Mouse (Mus musculus): ENCODE results near the gene Gmpr. TPM values are rescaled to one million over a fixed set of nuclear protein-coding genes. Genes with fewer than 3 reads are reported as not detected.

The Gmpr gene
- total and polyA plus RNA-seq, 2 experiments from 2014 or later = 195 to 282 TPM

- ATAC-seq (ENCODE audit: insufficient read depth, low read depth) = no peak
- Histone ChIP-seq H3K4me1 (ENCODE audit: control insufficient read depth, insufficient read depth) (peaks cover 64% of the 10 kb centered on the region), H3K27me3 (ENCODE audit: control insufficient read depth, insufficient read depth, low read length) (no peaks in the 10 kb centered on the region), H3K4me3 (ENCODE audit: low read depth, low read length) (no peak overlapping the region), H3K9me3 (replicated peaks; ENCODE audit: control insufficient read depth, low read length) (no peaks in the 10 kb centered on the region), H3K9ac (replicated peaks; ENCODE audit: low read depth, low read length) (no peak overlapping the region), H3K36me3 (replicated peaks; ENCODE audit: control insufficient read depth, insufficient read depth, low read length) (peaks cover 28% of the 10 kb centered on the region), H3K4me2 (ENCODE audit: low read depth, low read length) (no peak overlapping the region), H3K27ac (ENCODE audit: low read depth) (no peak overlapping the region)
- no peak for DNase-seq (ENCODE audit: low spot score)
- WGBS = 84% methylated on average over 5 of the region's 5 CpGs
- TF ChIP-seq CTCF (IDR thresholded peaks at IDR 0.05; ENCODE audit: low read depth) (no peak), EP300 (IDR thresholded peaks at IDR 0.05; ENCODE audit: low read depth) (no peak)
Observed at GRCm38 (mm10) chr13:45514115-45514514, 6.9 kb downstream of the Gmpr start.

DNA sequence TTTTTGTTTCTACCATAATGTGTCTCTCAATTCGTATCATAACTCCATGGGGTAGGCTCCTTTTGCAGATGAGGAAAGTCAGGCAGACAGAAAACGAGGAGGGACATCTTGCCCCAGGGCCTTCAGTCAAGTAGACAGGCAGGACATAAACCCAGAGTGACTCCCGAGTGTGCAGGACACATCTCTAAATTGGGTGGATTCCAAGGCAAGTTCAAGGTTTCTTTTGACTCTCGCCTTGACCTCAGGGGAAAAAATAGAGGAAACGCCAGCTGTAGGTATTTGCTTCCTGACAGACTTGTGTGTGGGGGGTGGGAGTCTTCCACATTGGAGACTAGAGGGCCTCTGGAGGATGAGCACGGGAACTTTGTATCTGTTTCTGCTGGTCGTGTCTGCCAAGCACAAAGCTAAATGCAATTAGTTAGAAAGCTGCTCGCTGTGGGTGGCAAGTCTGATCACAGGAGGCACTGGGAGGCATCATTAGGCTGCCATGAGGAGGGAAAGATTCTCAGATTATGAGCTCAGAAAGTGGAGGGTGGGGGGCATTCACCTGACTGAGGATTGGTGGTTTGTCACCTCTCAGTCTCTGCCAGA lies 7.7 kb downstream of the Gmpr start:
- Histone ChIP-seq H3K4me2 (ENCODE audit: low read depth, low read length) (no peak overlapping the region), H3K9me3 (replicated peaks; ENCODE audit: control insufficient read depth, low read length) (no peaks in the 10 kb centered on the region), H3K27me3 (ENCODE audit: control insufficient read depth, insufficient read depth, low read length) (no peaks in the 10 kb centered on the region), H3K9ac (replicated peaks; ENCODE audit: low read depth, low read length) (no peak overlapping the region), H3K36me3 (replicated peaks; ENCODE audit: control insufficient read depth, insufficient read depth, low read length) (peaks cover 35% of the 10 kb centered on the region), H3K4me1 (ENCODE audit: control insufficient read depth, insufficient read depth) (peaks cover 62% of the 10 kb centered on the region), H3K27ac (ENCODE audit: low read depth) (no peak overlapping the region), H3K4me3 (ENCODE audit: low read depth, low read length) (no peak overlapping the region)
- ATAC-seq (ENCODE audit: insufficient read depth, low read depth) (no peak), DNase-seq (ENCODE audit: low spot score) (no peak)
- 46% methylated on average over 8 of the region's 8 CpGs for WGBS
- TF ChIP-seq EP300 (IDR thresholded peaks at IDR 0.05; ENCODE audit: low read depth) = no peak
- no peak for TF ChIP-seq CTCF (IDR thresholded peaks at IDR 0.05; ENCODE audit: low read depth)

DNA sequence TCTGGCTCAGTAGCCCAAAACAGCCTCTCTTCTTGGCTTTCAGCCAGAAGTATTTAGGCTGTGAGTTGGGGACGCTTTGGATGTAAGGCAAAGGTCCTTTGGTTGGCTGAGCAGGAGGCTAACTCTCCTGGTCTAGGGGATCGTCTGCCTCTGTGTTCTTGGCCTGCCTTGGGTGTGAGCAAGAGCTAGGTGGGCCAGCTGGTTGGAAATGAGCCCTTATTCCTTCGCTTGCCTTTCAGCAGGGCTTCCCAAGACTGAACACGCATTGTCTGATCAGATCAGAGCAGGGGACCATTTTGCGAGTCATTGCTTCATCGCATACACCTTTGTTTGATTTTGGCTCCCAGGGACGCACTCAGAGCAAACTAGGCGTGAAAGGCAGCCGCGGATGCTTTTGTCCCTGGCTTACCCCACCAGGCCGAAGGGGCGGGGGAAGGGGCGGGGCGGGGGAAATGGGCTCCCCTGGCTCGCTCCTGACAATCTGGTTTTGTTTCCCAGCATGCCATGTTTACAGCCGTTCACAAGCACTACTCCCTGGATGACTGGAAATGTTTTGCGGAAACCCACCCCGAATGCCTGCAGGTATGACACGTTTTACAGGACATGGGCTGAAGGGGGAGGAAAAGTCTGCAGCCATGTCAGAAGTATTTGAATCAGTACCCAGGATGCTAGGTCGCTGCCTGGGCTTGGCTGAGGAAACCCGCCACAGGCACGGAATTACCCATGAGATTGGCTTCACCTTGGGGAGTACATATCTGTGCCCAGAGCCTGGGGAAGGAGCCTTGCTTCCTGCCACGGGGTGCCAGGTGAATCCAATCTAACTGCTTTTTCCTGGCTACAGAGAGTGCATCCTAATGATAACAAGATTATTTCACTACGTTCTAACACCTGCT lies 9.5 kb downstream of the Gmpr start:
- Histone ChIP-seq H3K36me3 (replicated peaks; ENCODE audit: control insufficient read depth, insufficient read depth, low read length) (peaks cover 54% of the 10 kb centered on the region), H3K4me2 (ENCODE audit: low read depth, low read length) (peak overlapping the region; percentile 46), H3K27me3 (ENCODE audit: control insufficient read depth, insufficient read depth, low read length) (no peaks in the 10 kb centered on the region), H3K4me3 (ENCODE audit: low read depth, low read length) (peak overlapping the region; percentile 16; the same call in 1 of the 2 replicates), H3K4me1 (ENCODE audit: control insufficient read depth, insufficient read depth) (peaks cover 46% of the 10 kb centered on the region), H3K9me3 (replicated peaks; ENCODE audit: control insufficient read depth, low read length) (no peaks in the 10 kb centered on the region), H3K27ac (ENCODE audit: low read depth) (peak overlapping the region; percentile 43), H3K9ac (replicated peaks; ENCODE audit: low read depth, low read length) (0 out of 2 replicates have a peak overlapping the region, but pooled peaks have one; percentile 25)
- ATAC-seq (ENCODE audit: insufficient read depth, low read depth) (peak; percentile 68), DNase-seq (ENCODE audit: low spot score) (no peak)
- 15% methylated on average over 24 of the region's 24 CpGs for WGBS
- TF ChIP-seq EP300 (IDR thresholded peaks at IDR 0.05; ENCODE audit: low read depth) (no peak), CTCF (IDR thresholded peaks at IDR 0.05; ENCODE audit: low read depth) (no peak)

DNA sequence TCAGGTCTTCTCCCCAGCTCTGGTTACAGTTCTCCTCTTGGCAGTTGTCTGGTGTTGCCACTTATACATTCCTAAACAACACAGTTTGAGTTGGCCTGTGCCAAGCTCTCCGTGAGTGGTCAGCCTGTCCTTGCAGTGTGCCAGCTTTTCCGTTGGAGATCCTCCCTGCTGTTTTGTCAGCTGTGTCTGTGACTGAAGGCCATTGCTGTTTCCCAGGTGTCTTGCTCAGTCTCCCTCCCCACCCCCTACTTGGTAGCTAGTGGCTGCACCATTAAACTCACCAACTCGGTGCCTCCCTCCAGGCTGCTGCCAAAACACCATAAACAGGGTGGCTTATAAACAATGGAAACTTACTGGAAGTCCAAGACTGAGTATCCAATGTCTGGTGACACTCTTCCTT lies 17.1 kb downstream of the Gmpr start:
- Histone ChIP-seq H3K36me3 (replicated peaks; ENCODE audit: control insufficient read depth, insufficient read depth, low read length) (peaks cover 55% of the 10 kb centered on the region), H3K4me2 (ENCODE audit: low read depth, low read length) (no peak overlapping the region), H3K4me1 (ENCODE audit: control insufficient read depth, insufficient read depth) (peaks cover 34% of the 10 kb centered on the region), H3K27me3 (ENCODE audit: control insufficient read depth, insufficient read depth, low read length) (no peaks in the 10 kb centered on the region), H3K9me3 (replicated peaks; ENCODE audit: control insufficient read depth, low read length) (no peaks in the 10 kb centered on the region), H3K9ac (replicated peaks; ENCODE audit: low read depth, low read length) (no peak overlapping the region), H3K27ac (ENCODE audit: low read depth) (peak overlapping the region; percentile 83), H3K4me3 (ENCODE audit: low read depth, low read length) (no peak overlapping the region)
- ATAC-seq (ENCODE audit: insufficient read depth, low read depth) (peak; percentile 69), DNase-seq (ENCODE audit: low spot score) (peak; percentile 59)
- WGBS = 43% methylated on average over 3 of the region's 3 CpGs
- no peak for TF ChIP-seq EP300 (IDR thresholded peaks at IDR 0.05; ENCODE audit: low read depth)
- TF ChIP-seq CTCF (IDR thresholded peaks at IDR 0.05; ENCODE audit: low read depth) = no peak

DNA sequence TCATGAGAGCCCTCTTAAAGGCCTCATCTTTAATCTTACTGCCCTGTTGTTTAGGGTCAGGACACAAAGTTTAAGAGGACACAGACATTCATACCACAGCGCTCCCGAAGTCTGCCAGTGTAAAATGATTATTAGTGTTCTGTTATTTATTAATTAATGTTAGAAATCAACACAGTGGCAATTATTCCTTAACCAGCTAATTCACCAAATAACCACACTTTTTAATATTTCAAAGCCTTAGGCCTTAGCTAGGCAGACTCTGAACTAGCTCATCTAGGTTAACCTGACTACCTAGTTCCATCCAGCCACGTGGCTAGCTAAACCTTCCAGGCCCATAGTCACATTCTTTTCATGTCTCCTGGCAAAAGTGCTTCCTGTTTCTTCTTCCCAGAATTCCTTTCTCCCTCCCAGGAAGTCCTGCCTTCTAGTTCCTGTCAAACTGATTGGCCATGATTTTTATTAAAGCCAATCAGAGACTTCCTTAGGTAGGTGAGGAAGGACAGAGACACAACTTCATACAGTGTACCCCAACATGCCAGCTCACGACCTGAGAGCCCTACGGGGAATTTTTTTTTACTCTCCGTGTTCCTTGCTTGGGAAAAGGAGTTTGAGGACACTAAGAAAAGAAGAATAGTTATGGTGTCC lies 17.7 kb downstream of the Gmpr start:
- Histone ChIP-seq H3K4me3 (ENCODE audit: low read depth, low read length) (no peak overlapping the region), H3K4me1 (ENCODE audit: control insufficient read depth, insufficient read depth) (peaks cover 40% of the 10 kb centered on the region), H3K4me2 (ENCODE audit: low read depth, low read length) (no peak overlapping the region), H3K9ac (replicated peaks; ENCODE audit: low read depth, low read length) (no peak overlapping the region), H3K36me3 (replicated peaks; ENCODE audit: control insufficient read depth, insufficient read depth, low read length) (peaks cover 50% of the 10 kb centered on the region), H3K27ac (ENCODE audit: low read depth) (peak overlapping the region; percentile 83), H3K27me3 (ENCODE audit: control insufficient read depth, insufficient read depth, low read length) (no peaks in the 10 kb centered on the region), H3K9me3 (replicated peaks; ENCODE audit: control insufficient read depth, low read length) (no peaks in the 10 kb centered on the region)
- 89% methylated on average over 6 of the region's 6 CpGs for WGBS
- TF ChIP-seq EP300 (IDR thresholded peaks at IDR 0.05; ENCODE audit: low read depth) = no peak
- TF ChIP-seq CTCF (IDR thresholded peaks at IDR 0.05; ENCODE audit: low read depth) = no peak
- no peak for ATAC-seq (ENCODE audit: insufficient read depth, low read depth)
- no peak for DNase-seq (ENCODE audit: low spot score)

Measured in heart, postnatal 0 days (tissue).